Mouse (Mus musculus) ovary, postnatal 14 days (tissue): ENCODE measurements around the gene Crlf1.
A peak's percentile ranks its signal among the peaks of the same experiment; 100 is the strongest.

Source experiments
- DNase-seq: peaks from one replicate; pipeline ENCODE4 v3.0.0; 2022; ENCODE audit warnings: low spot score

Crlf1 gene

DNA sequence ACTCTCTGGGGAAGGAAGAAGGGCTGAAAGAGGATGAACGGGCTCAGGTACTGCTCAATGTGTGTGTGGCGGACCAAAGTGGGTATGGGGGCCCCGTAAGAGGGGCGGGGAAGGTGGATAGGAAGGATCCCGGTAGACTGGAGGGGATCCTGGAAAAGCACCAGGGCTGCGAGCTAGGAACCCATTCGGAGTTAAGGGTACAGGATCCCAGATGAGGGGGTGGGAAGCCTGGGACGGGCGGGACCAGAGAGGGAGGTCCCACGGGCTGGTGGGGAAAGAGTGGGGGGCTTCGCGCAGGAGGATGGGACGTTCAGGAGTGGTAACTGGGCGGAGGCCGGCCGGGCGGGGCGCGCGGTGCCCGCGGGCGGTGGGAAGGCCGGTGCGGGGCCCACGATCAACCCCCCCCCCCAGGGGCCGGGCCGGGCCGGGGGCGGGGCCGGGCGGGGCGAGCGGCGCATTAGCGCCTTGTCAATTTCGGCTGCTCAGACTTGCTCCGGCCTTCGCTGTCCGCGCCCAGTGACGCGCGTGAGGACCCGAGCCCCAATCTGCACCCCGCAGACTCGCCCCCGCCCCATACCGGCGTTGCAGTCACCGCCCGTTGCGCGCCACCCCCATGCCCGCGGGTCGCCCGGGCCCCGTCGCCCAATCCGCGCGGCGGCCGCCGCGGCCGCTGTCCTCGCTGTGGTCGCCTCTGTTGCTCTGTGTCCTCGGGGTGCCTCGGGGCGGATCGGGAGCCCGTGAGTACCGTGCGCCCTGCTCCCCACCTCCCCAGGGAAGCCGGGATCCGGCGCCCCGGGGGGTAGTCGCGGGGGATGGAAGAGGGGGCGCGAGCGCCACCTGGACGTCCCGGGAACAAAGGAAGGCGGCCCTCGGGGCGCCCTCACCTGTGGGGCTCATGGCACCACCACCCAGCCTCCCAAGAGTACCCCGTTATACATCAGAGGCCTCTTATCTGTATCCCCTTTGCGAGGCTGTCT lies at the start of gene Crlf1:
Gene Crlf1, plus strand, starts transcription at position 495 of the 977 bp plus-strand sequence.
- no peak for DNase-seq

DNA sequence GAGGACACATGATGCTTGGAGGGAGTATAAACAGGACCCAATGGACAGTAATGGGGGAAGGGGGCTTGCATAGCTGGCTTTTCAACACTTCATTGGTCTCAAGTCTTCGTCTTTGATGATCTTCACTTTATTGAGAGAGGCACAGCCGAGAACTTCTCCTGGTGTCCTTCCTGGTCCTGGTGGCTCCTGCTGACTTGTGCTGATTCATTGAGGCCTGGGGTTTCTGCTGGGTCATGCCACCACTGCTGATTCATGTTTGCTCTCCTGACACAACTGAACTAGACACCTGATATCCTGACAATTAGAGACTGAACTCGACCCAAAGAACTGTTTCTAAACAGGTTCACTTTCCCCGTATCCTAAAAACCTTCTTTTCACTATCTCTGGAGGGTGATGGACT lies 49.6 kb upstream of the Crlf1 start:
- no peak for DNase-seq

DNA sequence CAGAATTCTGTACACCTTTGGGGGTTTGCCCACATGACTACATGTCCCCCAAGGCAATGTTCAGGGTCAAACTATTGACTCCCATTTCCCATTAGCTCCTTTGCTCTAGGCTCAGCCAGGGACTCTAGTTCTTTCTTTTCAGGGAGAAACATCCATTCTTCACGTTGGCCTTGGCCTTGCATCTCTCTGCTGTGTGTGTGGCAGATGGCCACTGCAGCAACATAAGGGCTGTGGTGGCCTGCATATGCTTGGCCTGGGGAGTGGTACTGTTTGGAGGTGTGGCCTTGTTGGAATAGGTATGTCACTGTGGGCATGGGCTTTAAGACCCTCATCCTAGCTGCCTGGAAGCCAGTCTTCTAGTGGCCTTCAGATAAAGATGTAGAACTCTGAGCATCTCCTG lies 47.0 kb upstream of the Crlf1 start:
- no peak for DNase-seq

DNA sequence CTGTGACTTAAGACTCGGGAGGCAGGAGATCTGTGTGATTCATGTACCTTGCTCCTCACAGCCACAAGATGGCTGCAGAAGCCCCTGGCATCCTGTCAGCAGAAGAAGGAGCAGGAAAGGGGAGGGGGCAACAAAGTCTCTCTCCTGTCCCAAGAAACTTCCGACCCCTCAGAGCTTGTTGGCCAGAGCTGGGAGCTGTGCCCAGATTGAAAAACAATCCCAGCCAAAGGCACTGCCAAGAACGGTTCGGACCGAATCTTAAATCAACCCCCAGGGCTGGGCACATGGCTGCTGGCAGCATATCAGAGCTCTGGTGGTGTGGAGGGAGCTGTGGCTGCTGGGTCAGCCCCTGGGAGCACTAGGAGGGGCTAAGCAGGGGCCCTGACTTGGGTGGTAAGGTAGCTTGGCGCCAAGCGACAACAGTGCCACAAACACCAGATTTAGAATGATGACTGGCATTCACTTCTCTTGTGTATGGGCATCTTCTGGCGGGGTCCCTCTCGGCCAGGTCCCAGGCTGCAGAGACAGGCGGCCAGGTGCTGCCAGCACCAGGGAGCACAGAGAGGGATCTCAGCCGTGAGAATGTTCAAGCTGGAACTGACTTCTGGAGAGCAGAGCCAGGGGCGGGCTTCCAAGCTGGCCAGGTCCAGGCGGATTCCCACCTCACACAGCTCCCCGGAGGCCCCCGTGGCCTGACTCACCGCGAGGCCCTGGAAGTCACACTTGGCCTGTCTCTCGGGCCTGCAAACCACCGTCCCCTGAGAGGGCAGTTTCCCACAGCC lies 45.1 kb upstream of the Crlf1 start:
- peak; percentile 41 for DNase-seq

DNA sequence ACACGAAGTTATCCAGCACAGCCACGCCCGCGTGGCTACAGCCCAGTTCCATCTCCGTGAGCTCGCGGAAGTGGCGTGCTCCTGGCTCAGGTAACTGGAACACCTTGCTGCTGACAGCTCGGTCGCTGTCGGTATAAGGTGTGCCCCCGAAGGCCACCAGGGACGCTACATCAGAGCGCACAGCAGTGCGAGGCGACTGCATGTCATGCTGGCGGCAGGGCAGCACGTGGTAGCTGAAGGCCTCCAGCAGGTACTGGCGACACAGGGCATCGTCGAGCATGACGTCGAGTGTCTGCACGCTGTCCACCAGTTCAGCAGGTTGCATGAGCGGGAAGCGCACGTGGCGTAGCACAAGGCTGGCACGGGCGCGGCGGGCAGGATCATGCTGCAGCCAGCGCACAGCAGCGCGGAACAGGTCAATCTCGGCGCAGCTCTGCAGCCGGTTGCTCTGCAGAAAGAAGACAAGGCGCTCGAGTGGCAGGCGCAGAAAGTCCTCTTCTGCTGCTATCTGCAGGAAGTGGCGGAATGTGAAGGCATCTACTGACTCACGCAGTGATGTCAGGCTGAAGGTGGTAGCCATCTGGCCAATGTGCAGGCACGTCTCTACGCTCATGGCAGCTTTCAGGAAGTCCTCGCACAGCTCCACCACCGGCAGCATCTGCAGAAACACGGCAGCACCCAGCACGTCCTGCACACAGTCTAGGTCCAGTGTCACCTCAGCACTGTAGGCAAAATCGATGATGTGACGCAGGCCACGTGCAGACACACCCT lies 40.6 kb upstream of the Crlf1 start:
- no peak for DNase-seq

DNA sequence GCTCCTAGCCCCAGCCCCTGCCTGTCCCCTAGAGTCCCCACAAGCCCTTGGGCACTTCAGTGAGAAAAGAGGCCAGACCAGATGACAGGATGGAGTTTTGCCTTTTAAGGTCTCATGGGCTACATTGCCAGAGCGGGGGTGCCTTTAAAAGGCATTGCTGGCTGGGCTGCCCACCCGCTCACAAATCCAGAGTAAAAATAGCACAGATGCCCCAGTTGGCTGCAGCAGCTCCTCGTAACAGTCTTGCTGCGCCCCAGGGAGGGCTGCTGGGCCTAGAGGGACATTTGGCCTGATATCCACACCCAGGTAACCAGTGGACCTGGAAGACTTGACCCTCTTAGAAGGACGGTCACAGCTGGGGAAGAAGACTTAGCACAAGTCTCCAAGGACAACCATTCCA lies 39.1 kb upstream of the Crlf1 start:
- DNase-seq: no peak

DNA sequence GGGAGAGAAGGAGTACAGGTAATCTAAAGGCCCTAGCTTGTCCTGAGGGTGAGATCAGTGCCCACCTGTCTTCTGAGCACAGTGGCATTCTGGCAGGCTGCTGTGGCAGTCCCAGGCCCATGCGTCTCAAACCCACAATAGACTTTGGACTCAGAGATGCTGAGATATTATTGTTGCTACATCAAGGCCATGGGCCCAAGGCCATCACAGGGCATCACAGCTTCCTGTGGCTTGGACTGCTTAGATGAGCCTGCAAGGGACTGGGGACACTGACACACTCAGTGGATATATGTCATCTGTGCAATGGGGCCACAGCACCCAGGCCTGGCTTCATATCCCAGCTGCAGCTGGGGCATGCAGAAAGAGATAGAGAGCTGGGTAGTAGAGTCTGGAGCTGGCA lies 36.0 kb upstream of the Crlf1 start:
- no peak for DNase-seq

DNA sequence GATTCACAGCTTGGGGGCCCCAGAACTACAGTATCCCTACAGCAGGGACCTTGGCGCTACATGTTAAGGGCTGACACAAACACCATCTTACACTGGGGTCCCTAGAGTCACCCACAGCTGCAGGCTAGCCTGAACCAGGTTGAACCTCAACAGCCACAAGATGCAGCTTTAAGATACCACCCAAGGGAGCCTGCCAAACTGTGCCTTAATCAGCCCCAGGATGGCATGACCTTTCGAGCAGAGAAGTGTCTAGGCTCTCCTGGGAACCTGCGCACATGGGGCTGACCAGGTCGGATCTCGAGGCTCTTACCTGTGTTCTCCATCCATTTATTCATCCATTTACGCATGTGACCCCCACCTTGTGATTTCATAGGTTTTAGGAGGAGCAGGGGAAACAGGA lies 35.1 kb upstream of the Crlf1 start:
- no peak for DNase-seq

DNA sequence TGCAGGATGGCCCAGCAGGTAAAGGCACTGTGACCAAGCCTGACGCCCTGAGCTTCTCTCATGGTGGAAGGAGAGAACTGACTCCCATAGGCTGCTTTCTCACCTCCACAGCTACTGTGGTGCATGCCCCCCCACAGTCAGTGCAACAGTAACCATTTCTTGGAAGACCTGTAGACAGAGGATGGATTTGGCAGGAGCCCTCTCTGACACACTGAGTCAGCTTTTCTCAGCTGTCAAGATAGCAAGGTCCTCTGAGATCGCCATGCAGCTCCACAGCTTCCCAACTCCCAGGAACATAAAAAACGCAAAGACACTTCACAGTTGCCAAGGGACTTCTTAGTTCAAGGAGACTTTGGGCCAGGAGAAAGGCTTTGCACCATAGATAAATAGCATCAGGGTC lies 34.5 kb upstream of the Crlf1 start:
- DNase-seq: no peak

DNA sequence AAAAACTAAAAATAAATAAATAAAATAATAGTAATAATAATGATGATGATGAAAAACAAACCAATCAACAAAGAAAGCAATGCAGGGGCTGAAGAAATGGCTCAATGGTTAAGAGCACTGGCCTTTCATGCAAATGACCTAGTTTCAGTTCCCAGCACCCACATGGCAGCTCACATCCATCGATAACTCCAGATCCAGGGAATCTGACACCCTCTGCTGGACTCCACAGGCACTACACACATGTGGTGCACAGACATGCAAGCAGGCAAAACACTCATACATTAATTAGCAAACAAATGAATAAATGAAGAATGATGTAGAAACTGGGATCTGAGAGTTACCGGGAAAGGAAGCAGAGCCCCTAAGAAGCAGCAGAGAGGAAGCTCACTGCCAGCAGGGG lies 33.3 kb upstream of the Crlf1 start:
- DNase-seq: no peak

DNA sequence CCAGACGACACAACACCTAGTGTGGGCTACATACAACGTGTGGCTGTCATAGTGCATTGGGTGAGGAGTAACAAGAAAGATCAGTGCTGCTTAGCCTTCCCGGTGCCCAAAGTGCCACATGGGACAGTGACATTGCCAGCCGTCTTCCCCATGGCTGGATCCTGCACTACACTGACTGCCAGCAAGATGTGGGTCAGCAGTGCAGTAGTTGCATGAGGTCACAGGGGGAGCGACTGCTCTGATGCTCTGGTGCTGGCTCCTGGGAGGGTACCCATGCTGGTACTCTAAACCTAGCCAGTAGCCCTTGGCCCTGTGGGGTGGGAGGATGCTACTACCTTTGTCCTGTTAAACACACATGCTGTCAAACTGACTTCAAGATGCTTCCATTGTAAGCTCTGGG lies 32.8 kb upstream of the Crlf1 start:
- no peak for DNase-seq

DNA sequence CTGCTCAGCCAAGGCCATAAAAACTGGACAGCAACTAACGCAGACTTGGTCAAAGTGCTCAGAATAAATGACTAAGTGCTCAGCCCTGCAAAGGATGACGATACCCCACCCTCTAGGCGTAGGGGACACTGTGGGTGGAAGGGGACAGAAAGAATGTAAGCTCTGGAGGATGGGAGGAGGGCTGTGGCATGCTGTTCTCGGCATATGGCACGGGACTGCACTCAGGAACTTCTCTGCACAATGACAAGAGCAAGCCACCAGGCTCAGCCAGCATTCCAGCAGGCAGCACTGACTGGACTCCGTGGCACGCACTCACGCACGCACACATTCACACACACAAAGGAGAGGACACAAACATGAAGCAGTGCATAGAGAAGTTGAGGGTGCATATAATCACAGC lies 32.4 kb upstream of the Crlf1 start:
- no peak for DNase-seq

DNA sequence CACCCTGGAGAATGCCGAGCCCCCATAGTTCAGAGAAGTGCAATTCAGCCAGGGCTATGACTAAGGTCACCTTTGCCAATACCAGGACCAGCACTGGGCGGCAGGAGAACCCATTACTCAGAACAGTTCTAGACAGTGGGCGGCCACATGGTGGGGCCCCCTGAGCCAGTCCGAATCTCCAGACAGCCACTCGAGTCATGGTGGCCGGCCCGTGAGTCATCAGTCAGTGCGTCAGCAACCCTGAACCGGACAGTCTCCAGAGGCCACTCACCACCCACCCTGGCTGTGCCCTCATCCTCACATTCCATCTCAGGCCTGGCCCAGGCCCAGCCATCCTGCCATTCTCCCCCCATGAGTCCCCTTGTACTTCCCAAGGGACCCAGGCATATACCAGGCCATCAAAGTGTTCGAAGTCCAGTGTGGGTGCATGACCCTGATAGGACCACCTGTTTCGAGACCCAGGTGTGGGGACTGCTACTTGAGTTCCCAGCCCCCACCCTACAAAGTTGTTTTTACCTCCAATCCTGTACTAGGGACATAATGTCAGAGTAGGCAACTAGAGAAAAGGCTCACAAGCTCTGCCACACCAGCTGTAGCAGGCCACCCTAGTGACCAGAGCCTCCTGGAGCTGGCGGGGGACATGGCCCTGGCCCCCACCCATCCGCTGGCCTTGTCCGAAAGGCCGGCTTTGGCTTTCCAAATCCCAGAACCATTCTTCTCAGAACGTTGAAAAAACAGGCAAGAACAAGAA lies 31.0 kb upstream of the Crlf1 start:
- DNase-seq: no peak

DNA sequence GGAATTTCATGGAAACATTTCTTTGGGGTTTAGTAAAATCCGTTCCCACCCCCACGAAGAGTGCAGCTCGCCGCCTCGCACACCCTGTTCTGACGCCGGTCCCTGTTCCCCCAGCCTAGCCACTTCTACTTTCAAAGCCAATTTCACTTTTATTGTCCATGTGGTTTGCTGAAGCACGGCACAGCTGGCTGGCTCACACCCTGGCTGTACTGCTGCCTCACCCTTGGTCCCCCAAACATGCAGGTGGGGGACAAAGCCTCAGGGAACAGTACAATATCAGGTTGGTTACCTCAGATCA lies 30.5 kb upstream of the Crlf1 start:
- DNase-seq: no peak

DNA sequence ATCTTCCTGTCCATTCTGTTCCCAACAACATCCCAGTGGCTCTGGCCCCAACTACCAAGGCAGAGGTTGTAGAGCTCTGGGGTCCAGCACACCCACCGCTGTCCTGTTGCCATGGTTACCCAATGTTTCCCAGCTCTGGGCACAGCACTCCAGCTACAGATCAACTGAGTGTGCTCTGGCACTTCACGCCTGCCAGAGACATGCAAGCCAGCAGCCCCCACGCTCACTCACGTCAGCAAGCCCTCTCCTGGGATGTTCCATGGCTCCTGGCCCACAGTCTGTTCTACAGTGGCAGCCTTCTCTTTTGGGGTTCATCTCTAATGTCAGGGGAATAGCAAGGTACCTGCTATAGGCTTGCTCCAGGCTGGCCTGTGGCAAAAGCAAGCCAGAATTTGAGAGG lies 29.7 kb upstream of the Crlf1 start:
- DNase-seq: no peak

DNA sequence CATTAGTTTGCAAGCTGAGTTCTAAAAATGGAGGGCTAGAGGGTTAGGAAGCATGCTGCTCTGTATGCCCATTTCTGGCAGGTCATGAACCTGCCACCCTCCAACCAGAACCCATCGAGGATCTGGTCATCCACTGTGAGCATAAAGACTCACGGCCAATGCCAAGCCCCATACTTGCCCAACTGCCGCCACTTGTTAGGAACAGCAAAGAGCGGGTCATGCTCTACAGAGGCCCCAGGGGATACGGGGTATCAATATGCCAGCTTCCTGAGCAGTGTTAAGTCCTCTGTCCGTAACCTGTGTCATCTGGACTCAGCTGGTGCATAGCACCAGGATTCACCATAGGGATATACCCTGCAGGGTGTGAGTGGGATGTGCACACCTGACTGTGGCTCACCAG lies 28.8 kb upstream of the Crlf1 start:
- DNase-seq: no peak

DNA sequence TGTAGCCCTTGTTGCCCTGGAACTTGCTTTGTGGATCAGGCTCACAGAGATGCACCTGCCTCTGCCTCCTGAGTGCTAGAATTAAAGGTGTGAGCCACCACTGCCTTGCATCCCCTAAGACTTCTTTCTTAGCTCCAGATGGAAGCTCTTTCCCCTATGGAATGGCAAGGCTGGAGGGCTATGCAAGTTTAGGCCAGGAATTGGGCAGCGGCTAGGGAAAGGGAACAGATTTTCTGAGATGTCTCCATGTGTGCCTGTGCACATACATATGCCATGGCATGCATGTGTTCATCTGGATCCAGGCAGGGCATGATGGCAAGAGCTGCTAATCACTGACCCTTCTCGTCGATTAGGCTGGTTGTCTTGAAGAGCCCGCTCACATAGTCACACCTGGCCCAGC lies 27.3 kb upstream of the Crlf1 start:
- DNase-seq: no peak

DNA sequence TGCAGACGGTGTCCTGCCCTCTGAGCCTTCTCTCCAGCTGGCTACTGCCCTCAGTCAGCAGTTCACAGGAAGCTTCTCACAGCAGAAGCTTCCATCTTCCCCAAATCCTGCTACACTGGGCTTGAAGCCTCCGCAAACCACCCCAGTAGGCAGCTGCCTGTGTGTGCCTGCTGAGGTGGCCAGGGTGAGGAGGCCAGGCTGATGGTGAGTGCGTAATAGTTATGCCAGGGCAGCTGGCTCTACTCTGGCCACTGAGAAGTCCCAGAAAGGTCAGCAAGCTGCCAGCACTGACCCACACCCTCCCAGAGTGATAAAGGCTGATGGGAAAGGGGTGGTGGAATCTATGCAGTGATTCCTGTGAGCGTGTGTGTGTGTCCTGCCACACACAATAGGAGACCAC lies 26.7 kb upstream of the Crlf1 start:
- no peak for DNase-seq

DNA sequence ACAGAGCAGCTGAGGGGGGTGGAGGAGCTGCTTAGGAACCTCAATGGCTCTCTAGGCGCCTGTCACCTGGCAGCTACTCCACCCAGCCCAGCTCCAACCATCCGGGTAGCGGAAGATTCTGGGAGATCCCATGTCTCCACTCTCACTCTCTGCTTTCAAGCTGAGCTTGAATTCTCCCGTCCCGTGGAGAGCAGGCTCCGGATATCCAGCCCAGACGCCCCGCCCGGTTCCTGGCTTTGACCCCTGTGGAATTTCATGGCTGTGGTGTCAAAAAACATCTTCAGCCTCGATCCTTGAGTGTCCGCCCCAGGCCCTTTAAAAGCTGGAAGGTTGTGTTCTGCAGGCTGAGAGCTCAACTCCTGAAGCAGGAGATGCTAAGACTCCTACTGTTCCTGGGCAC lies 26.2 kb upstream of the Crlf1 start:
- DNase-seq: no peak

DNA sequence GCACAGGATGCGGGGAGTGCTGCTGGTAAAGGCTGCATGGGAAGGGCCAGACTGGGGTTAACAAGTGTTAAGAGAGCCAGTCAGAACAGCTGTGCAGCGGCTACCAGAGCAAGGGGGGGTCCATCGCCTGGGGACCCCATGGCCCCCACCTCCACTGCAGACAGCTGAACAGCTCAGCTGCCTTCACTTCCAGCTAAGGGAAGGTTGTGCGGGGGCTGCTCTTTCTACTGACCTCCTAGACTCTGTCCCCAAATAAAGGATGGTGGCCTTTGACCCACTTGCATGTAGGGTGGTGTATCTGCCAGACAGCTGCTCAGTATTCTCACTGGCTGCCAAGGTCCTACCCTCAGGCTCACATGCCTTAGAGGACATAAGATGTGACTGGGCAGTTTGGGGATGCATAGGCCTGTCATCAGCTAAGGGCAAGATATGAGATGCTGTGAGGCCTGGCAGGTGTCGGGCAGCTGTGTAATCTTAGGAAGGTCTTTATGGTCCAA lies 25.7 kb upstream of the Crlf1 start:
- DNase-seq: no peak

DNA sequence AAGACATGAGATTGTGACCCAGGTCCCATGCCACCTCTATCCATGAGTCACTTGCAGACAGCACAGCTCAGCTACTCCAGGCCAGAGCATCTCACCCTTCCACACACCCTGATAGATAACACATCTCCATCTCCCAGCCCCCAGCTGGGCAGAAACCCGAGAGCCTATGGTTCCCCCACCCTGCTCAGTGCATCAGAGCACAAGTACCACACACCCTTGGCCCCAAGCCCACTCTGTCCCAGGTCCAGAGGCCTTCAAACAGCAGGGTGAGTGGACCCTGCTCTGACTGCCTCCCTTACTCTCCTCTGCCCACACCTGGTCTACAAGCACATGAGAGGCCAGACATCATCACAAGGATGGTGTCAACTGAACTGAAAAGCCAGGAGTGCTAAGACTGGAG lies 25.1 kb upstream of the Crlf1 start:
- DNase-seq: no peak

DNA sequence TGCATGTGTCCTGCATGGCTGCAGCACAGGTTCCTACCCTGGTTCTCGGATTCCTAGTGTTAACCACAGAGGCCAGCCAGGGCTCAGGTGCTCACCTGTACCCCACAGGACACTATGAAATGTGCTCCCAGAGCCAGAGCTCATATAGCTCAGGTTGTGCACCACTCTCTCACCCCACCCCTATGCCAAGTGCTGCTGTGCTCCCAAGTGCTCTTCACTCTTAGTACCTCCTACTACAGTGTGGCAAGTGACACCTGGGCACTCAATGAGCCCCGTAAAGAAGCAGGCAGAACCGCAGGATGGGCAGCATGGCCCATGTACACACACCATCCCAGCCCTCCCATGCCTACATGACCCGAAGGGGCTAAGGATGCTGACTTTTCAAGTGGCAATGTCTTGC lies 24.2 kb upstream of the Crlf1 start:
- DNase-seq: no peak
